Mouse (Mus musculus) liver, embryonic 14.5 days (tissue): ENCODE measurements around the gene Chst8.

Experiments
- CTCF ChIP-seq: IDR thresholded peaks from 2 replicates; pipeline ENCODE4 v1.5.1; 2016; ENCODE audit warnings: antibody characterized with exemption, low read depth, control low read depth
- EP300 ChIP-seq: IDR thresholded peaks from 2 replicates; pipeline ENCODE4 v1.6.1; 2016; ENCODE audit warnings: antibody characterized with exemption, low read depth

DNA sequence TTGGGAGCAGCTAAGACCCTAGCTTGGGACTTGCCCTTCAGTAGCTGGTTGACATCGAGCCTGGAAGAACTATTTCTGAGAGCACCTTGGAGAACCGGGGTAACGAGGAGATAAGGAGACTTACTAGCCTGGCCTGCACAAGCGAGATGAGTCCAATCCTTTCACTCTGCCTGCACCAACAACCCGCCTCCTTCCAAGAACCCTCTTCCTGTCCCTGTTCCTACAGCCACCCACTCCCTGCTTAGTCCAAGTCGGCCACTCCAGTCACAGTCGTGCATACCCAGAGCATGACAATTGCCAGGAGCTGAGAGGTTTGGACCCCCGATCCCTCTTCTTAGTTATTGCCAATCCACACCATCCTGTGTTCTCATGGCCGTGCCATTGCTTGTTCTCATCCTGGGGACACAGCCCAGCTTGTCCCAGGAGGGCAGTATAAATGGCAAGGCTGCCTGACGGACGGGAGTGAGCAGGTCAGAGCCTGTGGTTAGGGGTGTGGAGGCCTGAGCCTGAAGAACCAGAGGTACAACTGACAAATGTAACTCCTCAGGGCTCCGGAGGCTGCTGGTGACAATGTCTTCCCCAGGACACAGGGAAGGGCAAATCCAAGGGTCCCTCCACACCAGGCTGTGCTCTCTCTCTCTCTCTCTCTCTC is 166.2 kb downstream of the Chst8 start:
- TF ChIP-seq CTCF (no peak), EP300 (no peak)
